8 mouse cellular contexts compared by ENCODE assay signal in genomic region chr8:120264944-120265453, GRCm38 (mm10). TPM values are rescaled to one million over a fixed set of nuclear protein-coding genes. Genes with fewer than 3 reads are reported as not detected.
DNase-seq lines count a peak whose midpoint lies in the region; ATAC-seq lines count a peak whose summit lies in the region.

No protein-coding gene starts in this region.

- no peaks in the 10 kb centered on the region for H3K9me3 ChIP-seq in intestine, embryonic 15.5 days
- H3K9me3 ChIP-seq in midbrain, embryonic 10.5 days (replicated peaks), result no peaks in the 10 kb centered on the region
- no peaks in the 10 kb centered on the region for H3K9me3 ChIP-seq in stomach, embryonic 15.5 days

- WGBS in intestine, embryonic 15.5 days, result 14% methylated on average over 16 of the region's 16 CpGs
- WGBS in midbrain, embryonic 10.5 days, result 2% methylated on average over 16 of the region's 16 CpGs
- WGBS in stomach, embryonic 15.5 days, result 5% methylated on average over 16 of the region's 16 CpGs

- peak overlapping the region; percentile 60 for H3K4me2 ChIP-seq in intestine, embryonic 15.5 days (replicated peaks)
- peak overlapping the region; percentile 50 for H3K4me2 ChIP-seq in stomach, embryonic 15.5 days

- peak overlapping the region; percentile 12; the same call in 1 of the 2 replicates for H3K9ac ChIP-seq in intestine, embryonic 15.5 days
- no peak overlapping the region for H3K9ac ChIP-seq in stomach, embryonic 15.5 days

- DNase-seq in adrenal gland, adult 2 months, result peak; percentile 82
- DNase-seq in embryo, embryonic 9.5 days (ENCODE audit: extremely low spot score), result peak; percentile 76
- peak; percentile 71 to 74 for DNase-seq in gastrocnemius, postnatal 36 days
- peak; percentile 82 to 95 for DNase-seq in left cerebral cortex, postnatal 25 days (ENCODE audit: low spot score in 2 of 2)
- DNase-seq in midbrain, embryonic 10.5 days (ENCODE audit: low spot score), result peak; percentile 72

- H3K4me3 ChIP-seq in intestine, embryonic 15.5 days (replicated peaks), result no peak overlapping the region; the same call in 1 of the 2 replicates
- peak overlapping the region; percentile 34 for H3K4me3 ChIP-seq in midbrain, embryonic 10.5 days
- peak overlapping the region; percentile 8 for H3K4me3 ChIP-seq in stomach, embryonic 15.5 days (replicated peaks)

- intact Hi-C loops in gastrocnemius, postnatal 36 days (cut with DNase I), result loop anchor here (5.0 kb wide), 1 partner anchor 53 kb away; no protein-coding TSS in a partner anchor
- intact Hi-C loops in left cerebral cortex, postnatal 25 days (cut with DNase I), result loop anchor here (1.0 to 5.0 kb wide), 3 partner anchors 38 to 333 kb away; partner anchors contain the start of genes Fam92b and Gse1

- H3K36me3 ChIP-seq in intestine, embryonic 15.5 days, result no peaks in the 10 kb centered on the region
- H3K36me3 ChIP-seq in midbrain, embryonic 10.5 days, result no peaks in the 10 kb centered on the region
- no peaks in the 10 kb centered on the region for H3K36me3 ChIP-seq in stomach, embryonic 15.5 days

- ATAC-seq in intestine, embryonic 15.5 days, result peak; percentile 72
- peak; percentile 57 for ATAC-seq in stomach, embryonic 15.5 days (ENCODE audit: insufficient read depth, low FRiP score, low read depth)
- ATAC-seq in granulocyte monocyte progenitor cell, adult 5-6 weeks (replicated peaks; ENCODE audit: poor library complexity, severe bottlenecking), result no peak

- H3K27ac ChIP-seq in intestine, embryonic 15.5 days, result peak overlapping the region; percentile 94
- H3K27ac ChIP-seq in midbrain, embryonic 10.5 days (replicated peaks), result peak overlapping the region; percentile 93
- H3K27ac ChIP-seq in stomach, embryonic 15.5 days, result peak overlapping the region; percentile 91

- peaks cover 82% of the 10 kb centered on the region for H3K4me1 ChIP-seq in intestine, embryonic 15.5 days (replicated peaks)
- H3K4me1 ChIP-seq in midbrain, embryonic 10.5 days, result peaks cover 98% of the 10 kb centered on the region
- peaks cover 79% of the 10 kb centered on the region for H3K4me1 ChIP-seq in stomach, embryonic 15.5 days

- no peaks in the 10 kb centered on the region for H3K27me3 ChIP-seq in intestine, embryonic 15.5 days (replicated peaks)
- peaks cover 24% of the 10 kb centered on the region for H3K27me3 ChIP-seq in midbrain, embryonic 10.5 days (ENCODE audit: low read depth, poor library complexity, severe bottlenecking)
- no peaks in the 10 kb centered on the region for H3K27me3 ChIP-seq in stomach, embryonic 15.5 days (replicated peaks)

RNA-seq across cellular contexts. Expression of gene Gse1, which starts 36.7 kb away (rescaled TPM):
- total RNA-seq in adrenal gland, adult 2 months (2021), result 10 to 100 TPM; 27.1 to 28.7 TPM
- 42.1 and 46.3 TPM in 2 replicates for polyA plus RNA-seq in adrenal gland, adult 2 months (2012; rRNA removed)
- 10 to 100 TPM; 28.9 to 30.8 TPM for total RNA-seq in gastrocnemius, postnatal 36 days (2021)
- 7.9 and 9.6 TPM in 2 replicates for polyA plus RNA-seq in intestine, embryonic 15.5 days (2015; fragmentation: Nextera tagmentation; extraction: Ambion mirVana)
- 10 to 100 TPM; 74.2 to 79.4 TPM for total RNA-seq in left cerebral cortex, postnatal 25 days (2021)
- 12.7 and 15.6 TPM in 2 replicates for polyA plus RNA-seq in midbrain, embryonic 10.5 days (2016; fragmentation: Nextera tagmentation; extraction: Ambion mirVana)
- 9.6 and 10.8 TPM in 2 replicates for polyA plus RNA-seq in stomach, embryonic 15.5 days (2015; fragmentation: Nextera tagmentation; extraction: Ambion mirVana)
- 32.7 and 40.9 TPM in 2 replicates for total RNA-seq in granulocyte monocyte progenitor cell, adult 5-6 weeks (2014; fragmentation: Nextera tagmentation)
- total RNA-seq in granulocyte monocyte progenitor cell, adult 5-6 weeks (2017), result 6.9 and 8.4 TPM in 2 replicates
